Mouse (Mus musculus): Measurements from ENCODE around the gene Ovol2.
A peak's percentile ranks its signal among the peaks of the same experiment; 100 is the strongest.
"Not testable (repeated sequence)": the region's sequence is repeated elsewhere in the genome, so short reads cannot be mapped to it uniquely, and the experiment has no call there.

The Ovol2 gene

GRCm38 (mm10) chr2:144331401-144332302 lies at the start of gene Ovol2:
Gene Ovol2, minus strand, starts transcription at chr2:144332146.
- DNase-seq (ENCODE audit: low spot score in 2 of 2) = no peak

GRCm38 (mm10) chr2:144381741-144382140 lies 49.8 kb upstream of the Ovol2 start:
- no peak for DNase-seq (ENCODE audit: low spot score in 2 of 2)

GRCm38 (mm10) chr2:144381293-144381692 lies 49.3 kb upstream of the Ovol2 start:
- no peak for DNase-seq (ENCODE audit: low spot score in 2 of 2)

- DNase-seq (ENCODE audit: low spot score in 2 of 2) = no peak
Measured at GRCm38 (mm10) chr2:144375063-144375703, 43.2 kb upstream of the Ovol2 start.

GRCm38 (mm10) chr2:144373063-144373462 lies 41.1 kb upstream of the Ovol2 start:
- no peak for DNase-seq (ENCODE audit: low spot score in 2 of 2)

GRCm38 (mm10) chr2:144371566-144371965 lies 39.6 kb upstream of the Ovol2 start:
- no peak for DNase-seq (ENCODE audit: low spot score in 2 of 2)

GRCm38 (mm10) chr2:144369511-144369910 lies 37.6 kb upstream of the Ovol2 start:
- DNase-seq (ENCODE audit: low spot score in 2 of 2) = no peak

GRCm38 (mm10) chr2:144369020-144369421 lies 37.1 kb upstream of the Ovol2 start:
- peak; percentile 76 to 81 for DNase-seq (ENCODE audit: low spot score in 2 of 2)

- peak; percentile 92 to 93 for DNase-seq (ENCODE audit: low spot score in 2 of 2)
Measured at GRCm38 (mm10) chr2:144368400-144369019, 36.6 kb upstream of the Ovol2 start, which contains the start of the genes Kat14 and Pet117. Gene Kat14, plus strand, starts transcription at chr2:144368983. Gene Pet117, plus strand, starts transcription at chr2:144368996.

GRCm38 (mm10) chr2:144352843-144353242 lies 20.9 kb upstream of the Ovol2 start:
- DNase-seq (ENCODE audit: low spot score in 2 of 2) = no peak

GRCm38 (mm10) chr2:144348525-144348924 lies 16.6 kb upstream of the Ovol2 start:
- DNase-seq (ENCODE audit: low spot score in 2 of 2) = no peak

- DNase-seq (ENCODE audit: low spot score in 2 of 2) = no peak
Measured at GRCm38 (mm10) chr2:144343158-144343557, 11.2 kb upstream of the Ovol2 start.

GRCm38 (mm10) chr2:144338149-144338548 lies 6.2 kb upstream of the Ovol2 start:
- not testable (repeated sequence) for DNase-seq (ENCODE audit: low spot score in 2 of 2)

GRCm38 (mm10) chr2:144337701-144338100 lies 5.8 kb upstream of the Ovol2 start:
- DNase-seq (ENCODE audit: low spot score in 2 of 2) = peak in 1 of 2 experiments; percentile 8

GRCm38 (mm10) chr2:144337230-144337629 lies 5.3 kb upstream of the Ovol2 start:
- no peak for DNase-seq (ENCODE audit: low spot score in 2 of 2)

GRCm38 (mm10) chr2:144333138-144333842 lies 1.3 kb upstream of the Ovol2 start:
- no peak for DNase-seq (ENCODE audit: low spot score in 2 of 2)

GRCm38 (mm10) chr2:144332486-144332885 lies 540 bp upstream of the Ovol2 start:
- no peak for DNase-seq (ENCODE audit: low spot score in 2 of 2)

- DNase-seq (ENCODE audit: low spot score in 2 of 2) = peak in 1 of 2 experiments; percentile 8
Measured at GRCm38 (mm10) chr2:144330960-144331371, 980 bp downstream of the Ovol2 start.

- no peak for DNase-seq (ENCODE audit: low spot score in 2 of 2)
Measured at GRCm38 (mm10) chr2:144330352-144330959, 1.5 kb downstream of the Ovol2 start.

- no peak for DNase-seq (ENCODE audit: low spot score in 2 of 2)
Measured at GRCm38 (mm10) chr2:144329937-144330336, 2.0 kb downstream of the Ovol2 start.

GRCm38 (mm10) chr2:144329451-144329850 lies 2.5 kb downstream of the Ovol2 start:
- no peak for DNase-seq (ENCODE audit: low spot score in 2 of 2)
